Mouse (Mus musculus) heart, postnatal 4 days (tissue): ENCODE data around the gene Bean1. TPM values are rescaled to one million over a fixed set of nuclear protein-coding genes. Genes with fewer than 3 reads are reported as not detected.

Source experiments
- DNase-seq: peaks from one replicate; pipeline ENCODE4 v3.0.0; 2021
- total RNA-seq, 2 experiments: library from RNA; stranded (reverse); gene quantifications; 2 replicates each; pipeline ENCODE4 v1.2.3; 2021

Gene Bean1
- total RNA-seq = 1 to 10 TPM; 4.4 to 5.1 TPM

DNA sequence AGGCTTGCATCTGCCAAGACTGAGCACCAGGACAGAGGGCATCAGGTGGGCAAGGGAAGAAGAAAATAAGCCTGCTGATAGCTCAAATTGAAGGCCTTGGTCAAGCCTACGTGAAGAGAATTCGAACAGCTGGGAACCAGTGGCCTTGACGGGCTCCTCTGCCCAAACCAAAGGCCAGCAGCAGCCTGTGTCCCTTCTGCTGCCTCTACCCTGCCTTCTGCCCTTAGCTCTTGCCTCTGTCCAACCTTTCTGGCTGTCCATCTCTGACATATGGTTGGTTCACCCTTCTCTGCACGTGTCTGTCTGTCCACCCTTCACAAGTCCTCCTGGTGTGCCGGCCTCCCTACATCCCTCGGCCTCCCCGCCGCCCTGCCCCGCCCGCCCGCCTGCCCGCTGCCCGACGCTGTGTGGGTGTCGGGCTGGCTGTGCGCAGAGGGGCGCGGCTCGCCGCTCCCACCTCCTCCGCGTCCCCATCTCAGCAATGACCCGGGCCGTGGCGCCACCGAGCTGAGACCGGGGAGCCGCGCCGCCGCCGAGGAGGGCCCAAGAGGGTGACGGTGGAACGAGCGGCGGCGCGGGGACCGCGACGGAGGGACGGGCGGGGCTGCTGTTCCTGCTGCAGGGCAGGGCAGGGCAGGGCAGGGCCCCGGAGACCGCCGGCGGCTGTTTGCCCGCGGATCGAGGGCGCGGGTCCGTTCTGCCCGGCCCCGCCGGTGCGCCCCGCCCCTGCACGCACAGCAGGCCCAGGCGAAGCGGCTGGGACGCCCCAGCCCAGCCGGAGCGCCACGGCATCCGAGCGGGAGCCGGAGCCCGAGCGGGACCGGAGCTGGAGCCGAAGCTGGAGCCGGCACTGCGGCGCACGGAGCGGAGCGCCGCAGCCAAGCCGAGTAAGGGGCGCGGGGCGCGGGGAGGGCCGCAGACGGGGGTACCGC, at the start of gene Bean1:
Gene Bean1, plus strand, starts transcription at position 325 of the 932 bp plus-strand sequence.
- DNase-seq = peak; percentile 59

DNA sequence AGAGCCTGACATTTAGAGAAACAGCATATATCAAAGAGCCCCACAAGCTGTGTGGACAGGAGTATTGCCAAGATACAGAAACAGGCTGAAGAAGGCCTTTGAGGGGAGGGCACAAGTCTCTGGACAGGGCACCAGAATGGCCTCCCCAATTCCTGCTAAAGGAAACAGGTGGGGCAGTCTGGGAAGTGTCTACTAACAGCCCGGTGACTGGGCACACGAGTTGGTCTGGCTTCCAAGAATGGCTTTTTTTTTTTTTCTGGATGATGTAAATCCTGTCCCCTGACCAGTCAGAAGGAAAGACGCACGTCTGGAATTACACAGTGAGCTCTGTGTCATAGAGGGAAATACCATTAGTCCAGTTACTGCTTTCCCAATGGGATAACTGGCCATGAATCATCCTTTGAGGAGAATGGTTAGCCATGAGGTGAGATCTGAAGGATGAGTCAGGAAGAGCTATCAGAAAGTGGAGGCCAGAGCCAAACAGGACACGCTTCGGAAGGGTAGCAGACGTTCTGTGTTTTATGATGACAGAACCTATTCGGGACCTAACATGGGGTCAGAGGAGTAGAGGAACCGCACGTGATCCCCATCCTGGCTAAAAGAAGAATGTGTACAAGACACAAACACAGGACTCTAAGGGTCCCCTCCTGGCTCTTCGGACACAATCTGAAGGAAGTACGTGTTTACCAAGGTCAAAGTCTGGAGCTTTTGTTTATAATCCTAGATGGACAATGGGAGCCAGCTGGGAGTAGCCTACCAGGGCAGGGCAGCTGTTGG, 48.4 kb upstream of the Bean1 start:
- no peak for DNase-seq

DNA sequence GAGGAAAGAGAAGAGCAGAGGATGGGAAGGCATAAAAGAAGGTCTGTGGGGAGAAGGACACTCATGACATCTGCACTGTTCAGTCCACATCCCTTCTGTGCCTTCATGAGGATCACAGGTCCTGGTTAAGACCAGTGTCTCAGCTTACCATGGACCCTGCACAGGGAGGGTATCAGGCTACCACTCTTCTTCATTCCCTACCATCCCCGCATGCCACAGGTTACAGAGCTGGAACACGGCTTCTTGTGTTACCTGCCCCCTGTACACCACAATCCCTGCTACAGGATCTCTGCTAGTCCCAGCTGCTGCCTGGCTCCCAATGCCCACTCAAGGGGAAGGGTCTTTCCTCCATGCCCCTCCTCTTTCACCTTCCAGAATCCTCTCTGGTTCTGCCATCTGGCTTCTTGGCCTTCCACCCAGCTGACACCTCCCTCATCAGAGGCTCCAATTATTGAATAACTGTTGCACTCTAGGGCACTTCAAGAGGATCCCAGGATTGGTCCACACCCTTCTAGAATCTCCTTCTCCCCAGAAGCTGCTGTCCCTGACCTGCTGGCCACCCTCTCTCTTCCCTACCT, 47.1 kb upstream of the Bean1 start:
- no peak for DNase-seq

DNA sequence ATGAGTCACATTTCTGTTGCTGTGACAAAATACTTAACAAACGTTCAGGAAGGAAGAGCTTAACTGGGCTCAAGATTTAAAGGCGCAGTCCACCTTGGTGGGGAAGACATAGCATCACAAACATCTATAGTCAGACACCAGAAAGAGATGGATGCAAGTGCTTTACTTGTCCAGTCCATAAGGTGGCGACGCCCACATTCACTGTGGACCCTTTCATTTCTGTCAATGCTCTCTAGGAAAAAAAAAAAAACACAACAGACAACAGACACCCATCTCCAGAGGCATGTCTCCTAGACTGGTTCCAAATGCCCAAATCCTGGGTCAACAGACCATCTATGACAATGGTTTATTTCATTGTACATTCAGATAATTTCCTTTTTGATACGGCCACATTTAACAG, 45.7 kb upstream of the Bean1 start:
- DNase-seq = no peak

DNA sequence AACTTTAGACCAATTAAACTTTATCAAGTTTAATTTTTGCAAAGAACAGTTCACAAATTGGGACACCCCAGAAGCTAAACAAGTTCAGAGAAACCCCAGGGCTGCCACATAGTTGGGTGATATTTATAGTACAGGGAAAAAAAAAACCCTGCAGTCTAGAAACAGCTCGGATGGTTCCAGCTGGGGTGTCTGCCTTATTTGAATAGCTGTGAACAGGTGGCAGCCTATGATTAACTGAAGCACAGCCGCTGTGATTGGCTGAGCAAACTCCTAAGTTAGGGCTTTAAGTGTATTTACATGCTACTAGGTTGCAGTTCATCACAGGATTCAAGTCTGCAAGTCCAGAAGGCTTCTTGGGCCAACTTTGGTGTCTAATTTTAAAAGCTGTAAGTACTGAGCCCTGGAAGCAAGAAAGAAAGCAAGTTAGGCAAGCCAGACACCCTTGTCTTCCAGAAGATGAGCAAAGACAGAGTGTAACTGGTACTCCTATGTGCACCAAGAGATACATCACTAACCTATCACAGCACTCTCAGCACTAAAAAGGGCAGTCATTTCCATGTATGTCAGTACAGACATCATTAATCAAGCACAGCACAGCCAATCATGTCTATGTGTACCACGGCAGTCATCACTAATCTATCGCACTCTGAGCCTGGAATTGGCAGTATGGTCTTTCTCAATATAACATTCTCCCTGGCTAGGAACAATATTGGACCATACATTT, 42.9 kb upstream of the Bean1 start:
- DNase-seq = no peak

DNA sequence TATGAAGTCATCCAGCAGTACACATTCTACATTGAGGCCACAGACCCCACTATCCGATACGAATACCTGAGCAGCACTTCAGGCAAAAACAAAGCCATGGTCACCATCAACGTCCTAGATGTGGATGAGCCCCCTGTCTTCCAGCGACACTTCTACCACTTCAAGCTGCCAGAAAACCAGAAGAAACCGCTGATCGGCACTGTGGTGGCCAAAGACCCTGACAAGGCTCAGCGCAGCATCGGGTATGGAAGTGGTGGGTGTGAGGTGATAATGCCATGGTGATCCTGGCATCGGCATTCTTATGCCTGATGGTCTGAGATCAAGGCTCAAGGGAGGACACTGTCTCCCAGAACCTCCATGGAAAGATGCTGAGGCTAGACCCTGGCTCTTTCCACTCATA, 39.3 kb upstream of the Bean1 start:
- no peak for DNase-seq

DNA sequence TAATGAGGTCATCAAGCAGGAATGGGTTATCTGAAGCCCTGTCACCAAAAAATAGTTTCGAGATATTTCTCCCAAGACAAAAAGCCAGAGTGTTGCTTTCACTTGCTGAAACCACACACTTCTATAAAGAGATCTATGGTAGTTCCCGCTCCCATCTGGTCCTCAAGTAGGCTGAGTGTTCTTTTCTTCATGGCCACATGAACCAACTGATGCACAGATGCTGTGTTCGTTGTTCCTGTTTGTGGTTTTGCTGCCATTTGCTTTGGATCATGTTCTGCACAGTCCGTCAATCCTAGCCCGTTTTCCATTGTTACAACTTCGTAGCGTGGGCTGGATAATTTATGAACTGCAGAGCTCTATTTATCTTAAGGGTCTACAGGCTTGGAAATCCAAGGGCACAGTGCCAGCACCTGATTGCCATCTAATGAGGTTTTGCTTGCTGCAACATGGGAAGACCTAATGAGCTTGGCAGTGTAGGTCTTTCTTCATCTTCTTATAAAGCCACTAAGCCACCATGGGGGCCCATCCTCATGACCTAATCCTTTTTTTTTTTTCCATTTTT, 38.7 kb upstream of the Bean1 start:
- no peak for DNase-seq

DNA sequence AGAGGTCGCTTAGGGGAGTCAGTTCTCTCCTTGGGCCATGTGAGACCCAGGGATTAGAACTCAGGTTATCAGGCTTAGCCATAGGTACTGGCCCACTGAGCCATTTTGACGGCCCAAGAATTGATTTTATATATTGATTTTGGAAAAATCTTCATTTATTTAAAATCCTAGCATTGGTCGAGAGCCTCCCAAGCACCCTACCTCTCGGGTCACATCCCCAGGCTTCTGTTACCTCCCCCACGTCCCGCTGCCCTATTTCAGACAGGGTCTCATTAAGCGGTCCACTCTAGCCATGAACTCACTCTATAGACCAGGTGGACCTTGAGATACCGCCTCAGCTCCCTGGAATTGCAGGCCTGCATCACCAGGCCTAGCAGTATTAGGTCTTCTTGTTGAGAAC, 35.7 kb upstream of the Bean1 start:
- no peak for DNase-seq

DNA sequence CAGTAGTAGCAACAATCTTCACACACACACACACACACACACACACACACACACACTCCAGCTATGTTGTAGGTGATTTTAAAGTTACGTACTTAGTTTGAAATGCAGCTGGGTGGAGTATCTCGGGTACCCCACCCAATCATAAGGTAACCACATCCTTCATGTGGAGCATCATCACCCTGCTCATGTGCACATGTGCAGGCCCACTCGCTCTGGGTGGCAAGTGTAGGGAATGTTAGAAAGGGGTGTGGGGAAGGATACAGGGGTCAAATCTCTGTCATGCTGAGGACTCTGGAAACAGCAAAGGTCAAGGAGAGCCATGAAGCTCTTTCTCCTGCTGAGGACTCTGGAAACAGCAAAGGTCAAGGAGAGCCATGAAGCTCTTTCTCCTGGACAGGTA, 34.0 kb upstream of the Bean1 start:
- DNase-seq = no peak

DNA sequence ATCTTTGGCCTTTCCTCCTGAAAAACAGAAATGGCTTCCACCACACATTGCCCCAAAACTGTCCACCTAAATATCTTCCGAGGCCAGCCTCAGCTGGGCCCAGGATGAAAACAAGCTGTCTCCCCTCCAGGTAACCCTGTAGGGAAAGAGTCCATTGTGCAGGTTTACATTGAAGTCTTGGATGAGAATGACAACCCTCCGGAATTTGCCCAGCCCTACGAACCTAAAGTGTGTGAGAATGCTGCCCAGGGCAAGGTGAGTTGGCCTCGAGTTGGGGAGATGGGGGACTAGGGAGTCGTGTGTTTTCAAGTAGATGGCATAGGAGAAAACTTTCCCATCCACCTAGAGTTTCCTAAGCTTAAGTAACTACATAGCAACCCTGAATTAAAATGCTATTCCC, 32.6 kb upstream of the Bean1 start:
- DNase-seq = no peak

DNA sequence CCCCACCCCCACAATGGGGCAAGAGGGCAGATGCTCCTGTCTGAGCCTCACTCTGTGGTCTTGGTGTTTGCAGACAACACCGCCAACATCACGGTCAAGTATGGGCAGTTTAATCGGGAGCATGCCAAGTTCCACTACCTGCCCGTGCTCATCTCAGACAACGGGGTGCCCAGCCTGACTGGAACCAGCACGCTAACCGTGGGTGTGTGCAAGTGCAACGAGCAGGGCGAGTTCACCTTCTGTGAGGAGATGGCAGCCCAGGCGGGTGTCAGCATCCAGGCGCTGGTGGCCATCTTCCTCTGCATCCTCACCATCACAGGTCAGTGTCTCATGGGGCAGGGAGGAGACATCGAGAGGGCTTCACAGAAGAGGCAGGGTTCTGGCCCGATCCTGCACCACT, 29.6 kb upstream of the Bean1 start:
- no peak for DNase-seq

DNA sequence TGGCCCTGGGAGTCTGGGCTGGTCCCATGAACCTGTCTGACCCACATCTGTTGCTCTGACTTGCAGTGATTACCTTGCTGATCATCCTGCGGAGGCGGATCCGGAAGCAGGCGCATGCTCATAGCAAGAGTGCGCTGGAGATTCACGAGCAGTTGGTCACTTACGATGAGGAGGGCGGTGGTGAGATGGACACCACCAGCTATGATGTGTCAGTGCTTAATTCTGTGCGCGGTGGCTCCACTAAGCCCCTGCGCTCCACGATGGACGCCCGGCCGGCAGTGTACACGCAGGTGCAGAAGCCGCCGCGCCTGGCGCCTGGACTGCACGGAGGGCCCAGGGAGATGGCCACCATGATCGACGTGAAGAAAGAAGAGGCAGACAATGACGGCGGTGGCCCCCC, 27.8 kb upstream of the Bean1 start:
- DNase-seq = no peak

DNA sequence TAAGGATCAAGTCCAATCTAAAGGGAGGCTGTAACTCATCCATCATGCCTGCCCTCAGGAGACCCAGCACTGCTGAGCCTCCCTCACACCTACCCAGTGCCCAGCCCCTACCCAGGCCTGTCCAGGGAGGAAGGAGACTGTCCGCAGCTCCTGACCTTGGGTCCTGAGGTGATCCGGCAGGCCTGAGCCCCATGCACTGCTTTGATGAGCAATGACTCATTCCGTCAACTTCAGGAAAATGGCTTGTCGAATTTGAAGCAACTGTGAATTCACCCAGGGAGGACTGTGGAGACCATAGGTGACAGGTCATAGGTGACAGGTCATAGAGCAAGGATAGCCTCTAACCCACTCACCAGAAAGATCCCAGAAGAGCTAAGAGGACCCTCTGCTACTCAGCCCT, 26.9 kb upstream of the Bean1 start:
- no peak for DNase-seq

DNA sequence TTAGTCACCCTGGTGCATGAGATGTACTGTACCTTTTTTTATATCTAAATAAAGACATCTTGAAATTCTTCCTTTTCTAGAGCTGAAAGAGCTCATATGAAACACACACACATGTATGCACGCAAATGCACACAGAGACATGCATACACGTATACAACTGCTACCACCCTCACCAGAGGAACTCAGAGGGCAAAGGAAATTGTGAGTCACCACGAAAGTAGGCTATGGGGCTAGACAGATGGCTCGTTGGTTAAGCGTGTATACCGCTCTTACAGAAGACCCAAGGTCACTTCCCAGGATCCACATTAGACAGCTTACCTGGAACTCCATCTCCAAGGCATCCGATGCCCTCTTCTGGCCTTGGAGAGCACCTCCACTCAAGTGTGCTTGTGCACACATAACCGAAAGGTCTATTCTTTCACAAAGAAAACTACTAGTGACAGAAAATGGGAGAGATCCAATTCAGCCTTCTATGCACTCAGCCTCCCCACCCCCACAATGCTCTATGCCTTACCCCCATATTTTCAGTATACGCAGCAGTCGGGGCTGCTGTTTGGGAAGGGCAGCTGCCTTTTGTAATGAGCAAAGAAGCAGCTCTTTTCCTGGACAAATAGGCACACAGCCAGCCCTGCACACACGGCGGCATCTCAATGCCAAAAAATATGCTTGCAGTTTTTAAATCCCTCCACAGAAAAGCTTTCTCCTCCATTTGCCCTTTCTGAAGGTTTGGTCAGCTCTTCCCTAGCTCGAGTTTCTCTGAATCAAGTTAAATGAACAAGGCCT, 25.6 kb upstream of the Bean1 start:
- peak; percentile 22 for DNase-seq

DNA sequence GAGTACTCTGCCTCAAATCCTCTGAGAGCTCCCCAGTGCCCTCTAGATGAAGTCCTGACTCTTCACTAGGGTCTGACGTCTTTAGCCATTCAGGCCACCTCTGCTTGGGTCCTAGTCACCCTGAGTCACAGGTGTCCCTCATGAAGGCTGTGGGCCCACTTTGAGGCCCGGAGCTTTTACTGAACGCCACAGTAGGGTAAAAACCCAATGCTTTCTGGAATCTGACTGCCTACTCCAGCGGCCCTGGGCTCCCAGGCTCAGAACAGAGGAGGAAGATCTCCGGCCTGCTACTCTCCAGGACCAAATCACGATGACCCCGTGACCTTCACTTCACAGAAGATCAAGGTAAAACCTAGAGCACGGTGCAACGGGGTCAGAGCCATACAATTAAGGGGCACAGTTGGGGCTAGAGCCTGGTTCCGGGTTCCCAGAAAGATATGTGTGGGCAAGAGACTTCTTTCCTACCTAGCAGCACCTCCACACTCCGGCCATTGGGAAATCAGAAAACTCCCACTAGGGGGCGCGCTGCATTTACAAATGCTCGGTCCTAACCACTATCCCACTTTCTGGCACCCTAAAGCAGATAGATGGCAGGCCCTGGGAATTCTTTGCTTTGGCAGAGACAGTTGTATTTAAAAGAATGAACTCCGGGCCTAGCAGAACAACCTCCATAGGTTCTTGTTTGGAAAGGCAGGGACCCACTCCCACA, 24.1 kb upstream of the Bean1 start:
- DNase-seq = peak; percentile 92

DNA sequence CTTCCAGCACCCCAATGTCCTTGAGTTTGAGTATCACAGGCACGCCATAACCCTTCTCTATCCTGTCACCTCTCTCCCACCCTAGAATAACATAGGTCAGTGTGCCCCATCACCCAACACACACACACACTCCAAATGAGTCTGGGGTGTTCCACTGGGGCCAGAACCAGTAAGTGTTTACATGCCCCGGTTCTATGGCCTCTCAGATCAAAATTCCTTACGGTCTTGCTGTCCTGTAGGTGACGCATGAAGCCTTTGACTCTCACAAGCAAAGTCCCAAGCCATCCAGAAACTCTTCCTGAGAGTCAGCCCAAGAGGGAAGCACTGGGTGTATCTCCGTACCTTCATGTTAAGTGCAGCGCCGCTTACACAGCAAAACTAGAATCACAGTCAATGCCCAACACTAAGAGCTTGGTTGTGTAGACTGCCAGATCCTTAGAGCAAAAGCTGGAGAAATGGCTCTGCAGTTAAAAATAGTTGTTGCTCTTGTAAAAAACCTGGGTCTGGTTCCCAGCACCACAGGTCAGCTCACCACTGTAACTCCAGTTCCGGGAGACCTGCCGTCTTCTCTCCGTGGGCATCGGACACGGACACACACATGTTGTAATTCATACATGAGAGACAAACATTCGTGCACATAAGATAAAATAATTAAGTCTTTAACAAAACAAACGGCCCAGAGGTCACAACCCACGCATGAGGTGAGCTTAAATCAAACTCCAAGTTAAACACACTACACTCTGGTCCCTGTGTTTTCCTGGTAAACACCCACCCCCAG, 23.3 kb upstream of the Bean1 start:
- DNase-seq = no peak

DNA sequence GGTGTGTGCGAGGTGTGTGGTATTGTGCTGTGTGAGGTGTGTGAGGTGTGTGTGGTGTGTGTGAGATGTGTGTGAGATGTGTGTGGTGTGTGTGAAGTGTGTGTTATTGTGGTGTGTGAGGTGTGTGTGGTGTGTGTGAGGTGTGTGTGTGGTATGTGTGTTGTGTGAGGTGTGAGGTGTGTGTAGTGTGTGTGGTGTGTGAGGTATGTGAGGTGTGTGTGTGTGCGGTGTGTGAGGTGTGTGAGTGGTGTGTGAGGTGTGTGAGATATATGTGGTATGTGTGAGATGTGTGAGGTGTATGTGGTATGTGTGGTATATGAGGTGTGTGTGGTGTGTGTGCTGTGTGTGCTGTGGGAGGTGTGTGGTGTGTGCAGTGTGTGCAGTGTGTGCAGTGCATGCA, 22.3 kb upstream of the Bean1 start:
- DNase-seq = no peak

DNA sequence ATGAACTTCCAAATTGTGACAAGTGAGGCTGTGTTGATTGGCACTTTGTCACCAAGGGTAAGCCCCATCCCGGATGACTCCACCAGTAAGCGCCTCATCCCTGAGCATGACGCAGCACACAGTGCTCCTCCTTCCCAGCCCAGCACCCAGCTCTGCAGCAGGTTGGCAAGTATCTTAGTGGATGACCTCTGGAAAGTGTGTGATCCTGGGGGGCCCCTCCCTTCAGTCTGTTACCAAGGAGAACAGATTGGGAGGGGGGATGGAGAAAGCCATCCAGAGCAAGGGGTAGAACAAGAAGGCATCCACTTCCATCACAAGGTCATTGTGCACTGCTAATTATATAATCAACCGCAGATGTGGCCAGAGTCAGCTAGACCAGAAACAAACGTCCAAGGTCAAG, 9.5 kb upstream of the Bean1 start:
- no peak for DNase-seq

DNA sequence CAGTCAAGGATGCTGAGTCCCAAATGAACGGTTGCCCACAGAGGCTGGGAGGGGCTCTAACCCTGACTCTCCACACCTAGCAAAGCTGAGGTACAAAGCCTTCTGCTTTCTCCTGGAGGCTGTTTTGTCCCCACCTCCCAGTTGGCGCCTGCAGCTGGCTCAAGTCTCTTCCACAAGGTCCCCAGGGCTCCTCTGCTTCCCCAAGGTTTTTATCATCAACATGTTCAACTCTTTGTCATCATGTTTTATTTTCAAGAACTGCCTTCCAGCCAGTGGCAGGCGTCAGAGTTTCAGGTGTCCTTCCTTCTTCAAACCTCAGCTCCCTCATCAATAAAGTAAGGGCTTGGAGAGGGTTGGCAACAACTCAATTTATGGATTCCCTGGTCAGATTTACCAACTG, 781 bp upstream of the Bean1 start:
- no peak for DNase-seq

DNA sequence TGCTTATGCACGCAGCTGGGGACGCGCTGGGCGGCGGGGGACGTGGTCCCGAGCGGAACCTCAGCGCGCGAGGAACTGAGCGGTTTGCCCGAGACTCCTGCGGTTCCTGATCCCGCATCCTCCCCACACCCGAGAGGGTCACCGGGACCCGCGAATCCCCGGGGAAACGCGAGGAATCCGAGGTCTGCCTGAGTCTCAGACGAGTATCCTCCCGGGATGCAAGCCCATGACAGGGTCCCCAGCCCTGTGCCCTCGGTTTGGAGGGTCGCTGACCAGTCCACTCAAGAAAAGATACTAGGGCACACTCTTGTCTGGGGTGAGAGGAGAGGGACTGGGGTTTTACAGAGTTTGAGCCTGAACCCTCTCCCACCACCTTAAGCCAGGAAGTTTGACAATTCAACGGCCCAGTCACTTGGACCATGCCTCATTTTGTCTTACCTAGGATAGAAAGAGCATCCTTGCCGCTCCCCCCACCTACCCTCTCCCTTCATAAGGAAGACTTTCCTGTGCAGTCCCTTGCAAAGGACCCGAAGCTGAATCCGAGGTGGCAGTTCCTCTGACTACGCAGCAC, 893 bp downstream of the Bean1 start:
- DNase-seq = peak; percentile 17
